Mouse (Mus musculus) forebrain, embryonic 16.5 days (tissue): ENCODE data around the gene Zc3h6. TPM values are rescaled to one million over a fixed set of nuclear protein-coding genes. Genes with fewer than 3 reads are reported as not detected.
"Not testable (repeated sequence)": the region's sequence is repeated elsewhere in the genome, so short reads cannot be mapped to it uniquely, and the experiment has no call there.

Experiments
- ATAC-seq: fragments of 200-750 bp; cut with Nextera tagmentation; 2 replicates; pipeline ENCODE4 v1.8.0; 2017; ENCODE audit warnings: mild to moderate bottlenecking, moderate library complexity
- H3K27ac ChIP-seq: fragments of 300-500 bp; sonication (generic); 2 replicates; pipeline ENCODE4 v1.5.1; 2014; ENCODE audit warnings: low read length, control low read depth
- H3K27me3 ChIP-seq: fragments of 300-500 bp; sonication (generic); replicated peaks from 2 replicates; pipeline ENCODE4 v1.6.1; 2014; ENCODE audit warnings: low read length; ENCODE audit not compliant: control insufficient read depth, insufficient read depth
- H3K36me3 ChIP-seq: fragments of 300-500 bp; sonication (generic); 2 replicates; pipeline ENCODE4 v1.6.1; 2014; ENCODE audit not compliant: control insufficient read depth, insufficient read depth
- H3K4me1 ChIP-seq: fragments of 300-500 bp; sonication (generic); replicated peaks from 2 replicates; pipeline ENCODE4 v1.6.1; 2014; ENCODE audit warnings: low read length; ENCODE audit not compliant: control insufficient read depth, insufficient read depth
- H3K4me2 ChIP-seq: fragments of 300-500 bp; sonication (generic); 2 replicates; pipeline ENCODE4 v1.6.1; 2014; ENCODE audit warnings: mild to moderate bottlenecking, low read length, control low read depth
- H3K4me3 ChIP-seq: fragments of 300-500 bp; sonication (generic); replicated peaks from 2 replicates; pipeline ENCODE4 v1.5.1; 2014; ENCODE audit warnings: mild to moderate bottlenecking, low read length, control low read depth
- H3K9ac ChIP-seq: fragments of 300-500 bp; sonication (generic); replicated peaks from 2 replicates; pipeline ENCODE4 v1.6.1; 2014; ENCODE audit warnings: low read depth, low read length, control low read depth
- H3K9me3 ChIP-seq: fragments of 300-500 bp; sonication (generic); 2 replicates; pipeline ENCODE4 v1.6.1; 2016; ENCODE audit warnings: low read length; ENCODE audit not compliant: control insufficient read depth
- WGBS: fragments of 180-500 bp; shearing (Covaris S2); extraction: QIAGEN DNeasy Blood & Tissue Kit; methylation state at CpG from one replicate; pipeline ENCODE4 v1.1.7; 2014; 5-methylcytosine and 5-hydroxymethylcytosine counted together
- polyA plus RNA-seq: library from polyadenylated mRNA; unstranded; fragments of >200 nt; fragmentation: Nextera tagmentation; extraction: Ambion mirVana; gene quantifications from 2 replicates; pipeline ENCODE4 v1.2.1, GENCODE M21; 2015

Gene Zc3h6
- polyA plus RNA-seq, 1 experiment from 2014 or later = 4.6 TPM

DNA sequence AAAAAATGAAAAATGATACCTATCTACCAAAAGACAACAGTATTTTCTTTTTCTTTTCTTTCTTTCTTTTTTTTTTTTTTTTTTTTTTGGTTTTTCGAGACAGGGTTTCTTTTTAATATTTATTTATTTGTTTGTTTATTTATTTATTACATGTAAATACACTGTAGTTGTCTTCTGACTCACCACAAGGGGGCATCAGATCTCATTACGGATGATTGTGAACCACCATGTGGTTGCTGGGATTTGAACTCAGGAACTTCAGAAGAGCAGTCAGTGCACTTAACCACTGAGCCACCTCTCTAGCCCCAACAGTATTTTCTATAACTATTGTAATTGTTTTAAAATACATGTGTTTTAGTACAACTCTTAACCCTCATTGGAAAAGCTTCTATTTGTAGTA lies 41.7 kb downstream of the Zc3h6 start:
- not testable (repeated sequence) for H3K4me2 ChIP-seq, H3K9me3 ChIP-seq, H3K9ac ChIP-seq, H3K36me3 ChIP-seq, ATAC-seq, H3K27ac ChIP-seq, H3K27me3 ChIP-seq, H3K4me3 ChIP-seq, H3K4me1 ChIP-seq
- 82% methylated on average over 2 of the region's 2 CpGs for WGBS

DNA sequence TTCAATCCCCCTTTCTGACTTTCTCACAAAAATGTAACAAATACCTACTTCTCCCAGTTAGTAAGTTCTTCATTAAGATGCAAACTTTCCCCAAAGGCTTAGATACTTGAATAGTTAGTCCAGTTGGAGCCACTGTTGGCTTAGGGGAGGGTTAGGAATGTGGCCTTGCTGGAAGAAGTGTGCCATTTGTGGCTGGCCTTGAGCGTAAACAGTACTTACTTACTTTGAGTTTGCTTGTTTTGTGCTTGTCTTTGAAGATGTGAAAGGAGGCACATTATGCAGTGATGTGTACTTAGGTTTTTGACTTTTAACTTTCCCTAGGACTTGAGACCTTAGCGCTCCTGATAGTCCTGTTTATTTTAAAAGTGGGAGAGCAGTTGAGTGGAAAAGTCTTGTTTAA lies 52.9 kb downstream of the Zc3h6 start:
- no peak overlapping the region for H3K27ac ChIP-seq
- H3K27me3 ChIP-seq = no peaks in the 10 kb centered on the region
- no peaks in the 10 kb centered on the region for H3K9me3 ChIP-seq
- H3K36me3 ChIP-seq = peaks cover 14% of the 10 kb centered on the region
- no peak overlapping the region for H3K4me2 ChIP-seq
- H3K9ac ChIP-seq = no peak overlapping the region
- ATAC-seq = no peak
- H3K4me3 ChIP-seq = no peak overlapping the region
- 87% methylated on average over 2 of the region's 2 CpGs for WGBS
- no peaks in the 10 kb centered on the region for H3K4me1 ChIP-seq

- no peaks in the 10 kb centered on the region for H3K4me1 ChIP-seq
- H3K27ac ChIP-seq = no peak overlapping the region
- H3K4me3 ChIP-seq = no peak overlapping the region
- no peak overlapping the region for H3K9ac ChIP-seq
- ATAC-seq = no peak
- H3K27me3 ChIP-seq = no peaks in the 10 kb centered on the region
- H3K36me3 ChIP-seq = no peaks in the 10 kb centered on the region
- no peaks in the 10 kb centered on the region for H3K9me3 ChIP-seq
- 82% methylated on average over 9 of the region's 9 CpGs for WGBS
- H3K4me2 ChIP-seq = no peak overlapping the region
Measured at GRCm38 (mm10) chr2:129024820-129025219, 57.6 kb downstream of the Zc3h6 start.

GRCm38 (mm10) chr2:129035381-129035780 lies 68.2 kb downstream of the Zc3h6 start:
- no peaks in the 10 kb centered on the region for H3K9me3 ChIP-seq
- H3K4me3 ChIP-seq = no peak overlapping the region
- no peak for ATAC-seq
- H3K4me1 ChIP-seq = peaks cover 11% of the 10 kb centered on the region
- H3K36me3 ChIP-seq = no peaks in the 10 kb centered on the region
- H3K27me3 ChIP-seq = 0 out of 2 replicates have a peak, but pooled peaks cover 2% of the 10 kb centered on the region
- WGBS = 80% methylated on average over 5 of the region's 5 CpGs
- no peak overlapping the region for H3K27ac ChIP-seq
- no peak overlapping the region for H3K9ac ChIP-seq
- H3K4me2 ChIP-seq = no peak overlapping the region

- ATAC-seq = peak; percentile 10; the same call in 1 of the 2 replicates
- no peak overlapping the region for H3K27ac ChIP-seq
Measured at GRCm38 (mm10) chr2:129038426-129038936, 71.3 kb downstream of the Zc3h6 start.

GRCm38 (mm10) chr2:129038937-129039631 lies 71.9 kb downstream of the Zc3h6 start:
- Histone ChIP-seq H3K9ac (peak overlapping the region; percentile 62), H3K36me3 (no peaks in the 10 kb centered on the region), H3K9me3 (no peaks in the 10 kb centered on the region), H3K4me3 (peak overlapping the region; percentile 47), H3K27me3 (0 out of 2 replicates have a peak, but pooled peaks cover 2% of the 10 kb centered on the region), H3K4me2 (peak overlapping the region; percentile 87), H3K27ac (no peak overlapping the region), H3K4me1 (peaks cover 11% of the 10 kb centered on the region)
- WGBS = 1% methylated on average over 62 of the region's 62 CpGs
- ATAC-seq = peak; percentile 49

More at GRCm38 (mm10) chr2:129038426-129038936, 71.3 kb downstream of the Zc3h6 start:
- no peaks in the 10 kb centered on the region for H3K9me3 ChIP-seq
- no peaks in the 10 kb centered on the region for H3K36me3 ChIP-seq
- WGBS = 27% methylated on average over 15 of the region's 15 CpGs
- H3K27me3 ChIP-seq = 0 out of 2 replicates have a peak, but pooled peaks cover 2% of the 10 kb centered on the region
- H3K4me1 ChIP-seq = peaks cover 11% of the 10 kb centered on the region
- peak overlapping the region; percentile 47 for H3K4me3 ChIP-seq
- peak overlapping the region; percentile 87 for H3K4me2 ChIP-seq
- peak overlapping the region; percentile 62 for H3K9ac ChIP-seq

GRCm38 (mm10) chr2:129040567-129040966 lies 73.4 kb downstream of the Zc3h6 start:
- ATAC-seq = no peak
- Histone ChIP-seq H3K4me2 (no peak overlapping the region), H3K36me3 (no peaks in the 10 kb centered on the region), H3K4me3 (no peak overlapping the region), H3K9me3 (no peaks in the 10 kb centered on the region), H3K9ac (no peak overlapping the region), H3K4me1 (peaks cover 11% of the 10 kb centered on the region), H3K27ac (no peak overlapping the region), H3K27me3 (0 out of 2 replicates have a peak, but pooled peaks cover 2% of the 10 kb centered on the region)
- WGBS = 42% methylated on average over 6 of the region's 6 CpGs

GRCm38 (mm10) chr2:129046172-129046845 lies 79.1 kb downstream of the Zc3h6 start:
- no peak for ATAC-seq
- Histone ChIP-seq H3K27me3 (no peaks in the 10 kb centered on the region), H3K9me3 (no peaks in the 10 kb centered on the region), H3K9ac (no peak overlapping the region), H3K27ac (no peak overlapping the region), H3K4me2 (no peak overlapping the region), H3K4me1 (no peaks in the 10 kb centered on the region), H3K36me3 (no peaks in the 10 kb centered on the region), H3K4me3 (no peak overlapping the region)
- WGBS = 74% methylated on average over 6 of the region's 6 CpGs

GRCm38 (mm10) chr2:129046846-129047196 lies 79.6 kb downstream of the Zc3h6 start:
- no peak for ATAC-seq
- H3K4me2 ChIP-seq = no peak overlapping the region
- H3K9me3 ChIP-seq = no peaks in the 10 kb centered on the region
- 92% methylated on average over 4 of the region's 4 CpGs for WGBS
- H3K27ac ChIP-seq = no peak overlapping the region
- no peak overlapping the region for H3K9ac ChIP-seq
- H3K27me3 ChIP-seq = no peaks in the 10 kb centered on the region
- no peaks in the 10 kb centered on the region for H3K4me1 ChIP-seq
- H3K4me3 ChIP-seq = no peak overlapping the region
- H3K36me3 ChIP-seq = no peaks in the 10 kb centered on the region
